Mouse (Mus musculus): ENCODE results near the gene Gpbp1. TPM values are rescaled to one million over a fixed set of nuclear protein-coding genes. Genes with fewer than 3 reads are reported as not detected.

The Gpbp1 gene
- 105 and 111 TPM in 2 replicates for polyA plus RNA-seq (2015; fragmentation: Nextera tagmentation; extraction: Ambion mirVana)

GRCm38 (mm10) chr13:111489802-111490723 is at the start of gene Gpbp1:
Gpbp1 (minus strand) TSS chr13:111490111.
- Histone ChIP-seq H3K4me2 (replicated peaks) (peak within 1 kb of the TSS; percentile 97), H3K27ac (replicated peaks) (peak within 1 kb of the TSS; percentile 97), H3K9me3 (no peaks in the 10 kb centered on the region), H3K4me1 (peaks cover 38% of the 10 kb centered on the region), H3K9ac (replicated peaks) (peak within 1 kb of the TSS; percentile 68), H3K36me3 (no peaks in the 10 kb centered on the region), H3K27me3 (peaks cover 26% of the 10 kb centered on the region), H3K4me3 (peak within 1 kb of the TSS; percentile 79)
- WGBS, result under 1% methylated on average over 83 of the region's 109 CpGs
- peak; percentile 95 for ATAC-seq (replicated peaks)

- Histone ChIP-seq H3K27me3 (no peaks in the 10 kb centered on the region), H3K4me3 (no peak overlapping the region), H3K4me1 (no peaks in the 10 kb centered on the region), H3K36me3 (no peaks in the 10 kb centered on the region), H3K9ac (replicated peaks) (no peak overlapping the region), H3K9me3 (no peaks in the 10 kb centered on the region), H3K27ac (replicated peaks) (no peak overlapping the region), H3K4me2 (replicated peaks) (no peak overlapping the region)
- no peak for ATAC-seq (replicated peaks)
- WGBS, result 85% methylated on average over 9 of the region's 9 CpGs
Observed at GRCm38 (mm10) chr13:111537718-111538117, 47.8 kb upstream of the Gpbp1 start.

GRCm38 (mm10) chr13:111536207-111536887 is 46.4 kb upstream of the Gpbp1 start:
- WGBS, result 79% methylated on average over 6 of the region's 6 CpGs

GRCm38 (mm10) chr13:111534131-111534530 is 44.2 kb upstream of the Gpbp1 start:
- 70% methylated on average over 6 of the region's 6 CpGs for WGBS
- H3K27ac ChIP-seq (replicated peaks), result no peak overlapping the region
- ATAC-seq (replicated peaks), result no peak
- no peak overlapping the region for H3K4me2 ChIP-seq (replicated peaks)
- no peak overlapping the region for H3K4me3 ChIP-seq
- no peaks in the 10 kb centered on the region for H3K27me3 ChIP-seq
- no peaks in the 10 kb centered on the region for H3K4me1 ChIP-seq
- H3K9me3 ChIP-seq, result no peaks in the 10 kb centered on the region
- H3K9ac ChIP-seq (replicated peaks), result no peak overlapping the region
- H3K36me3 ChIP-seq, result no peaks in the 10 kb centered on the region

More at GRCm38 (mm10) chr13:111536207-111536887, 46.4 kb upstream of the Gpbp1 start:
- H3K9me3 ChIP-seq, result no peaks in the 10 kb centered on the region
- H3K9ac ChIP-seq (replicated peaks), result no peak overlapping the region
- no peaks in the 10 kb centered on the region for H3K36me3 ChIP-seq
- H3K4me1 ChIP-seq, result no peaks in the 10 kb centered on the region
- no peak for ATAC-seq (replicated peaks)
- no peak overlapping the region for H3K4me2 ChIP-seq (replicated peaks)
- H3K27ac ChIP-seq (replicated peaks), result no peak overlapping the region
- no peaks in the 10 kb centered on the region for H3K27me3 ChIP-seq
- H3K4me3 ChIP-seq, result no peak overlapping the region

- 93% methylated on average over 16 of the region's 16 CpGs for WGBS
- H3K9me3 ChIP-seq, result no peaks in the 10 kb centered on the region
- H3K4me1 ChIP-seq, result no peaks in the 10 kb centered on the region
- H3K36me3 ChIP-seq, result no peaks in the 10 kb centered on the region
- no peaks in the 10 kb centered on the region for H3K27me3 ChIP-seq
- no peak overlapping the region for H3K9ac ChIP-seq (replicated peaks)
- no peak overlapping the region for H3K4me3 ChIP-seq
- no peak overlapping the region for H3K4me2 ChIP-seq (replicated peaks)
- no peak overlapping the region for H3K27ac ChIP-seq (replicated peaks)
- no peak for ATAC-seq (replicated peaks)
Observed at GRCm38 (mm10) chr13:111532178-111532948, 42.5 kb upstream of the Gpbp1 start.

- H3K9me3 ChIP-seq, result no peaks in the 10 kb centered on the region
- ATAC-seq (replicated peaks), result no peak
- no peak overlapping the region for H3K9ac ChIP-seq (replicated peaks)
- no peak overlapping the region for H3K4me2 ChIP-seq (replicated peaks)
- H3K27me3 ChIP-seq, result no peaks in the 10 kb centered on the region
- 94% methylated on average over 1 of the region's 1 CpGs for WGBS
- no peaks in the 10 kb centered on the region for H3K36me3 ChIP-seq
- no peak overlapping the region for H3K27ac ChIP-seq (replicated peaks)
- no peaks in the 10 kb centered on the region for H3K4me1 ChIP-seq
- H3K4me3 ChIP-seq, result no peak overlapping the region
Observed at GRCm38 (mm10) chr13:111531701-111532100, 41.8 kb upstream of the Gpbp1 start.

GRCm38 (mm10) chr13:111524277-111524676 is 34.4 kb upstream of the Gpbp1 start:
- no peak overlapping the region for H3K9ac ChIP-seq (replicated peaks)
- no peak for ATAC-seq (replicated peaks)
- no peak overlapping the region for H3K4me3 ChIP-seq
- H3K4me2 ChIP-seq (replicated peaks), result no peak overlapping the region
- WGBS, result 100% methylated on average over 2 of the region's 2 CpGs
- no peaks in the 10 kb centered on the region for H3K9me3 ChIP-seq
- H3K4me1 ChIP-seq, result no peaks in the 10 kb centered on the region
- no peak overlapping the region for H3K27ac ChIP-seq (replicated peaks)
- H3K27me3 ChIP-seq, result no peaks in the 10 kb centered on the region
- H3K36me3 ChIP-seq, result no peaks in the 10 kb centered on the region

- Histone ChIP-seq H3K9me3 (no peaks in the 10 kb centered on the region), H3K4me1 (no peaks in the 10 kb centered on the region), H3K4me3 (no peak overlapping the region), H3K27ac (replicated peaks) (no peak overlapping the region), H3K27me3 (no peaks in the 10 kb centered on the region), H3K36me3 (no peaks in the 10 kb centered on the region), H3K9ac (replicated peaks) (no peak overlapping the region), H3K4me2 (replicated peaks) (no peak overlapping the region)
- ATAC-seq (replicated peaks), result no peak
- WGBS, result 87% methylated on average over 9 of the region's 9 CpGs
Observed at GRCm38 (mm10) chr13:111522336-111522735, 32.4 kb upstream of the Gpbp1 start.

- Histone ChIP-seq H3K9ac (replicated peaks) (no peak overlapping the region), H3K4me3 (no peak overlapping the region), H3K9me3 (no peaks in the 10 kb centered on the region), H3K27ac (replicated peaks) (no peak overlapping the region), H3K4me1 (no peaks in the 10 kb centered on the region), H3K36me3 (no peaks in the 10 kb centered on the region), H3K4me2 (replicated peaks) (no peak overlapping the region), H3K27me3 (no peaks in the 10 kb centered on the region)
- ATAC-seq (replicated peaks), result no peak
- 74% methylated on average over 4 of the region's 4 CpGs for WGBS
Observed at GRCm38 (mm10) chr13:111520456-111520855, 30.5 kb upstream of the Gpbp1 start.

- H3K9ac ChIP-seq (replicated peaks), result no peak overlapping the region
- H3K27ac ChIP-seq (replicated peaks), result no peak overlapping the region
- no peak overlapping the region for H3K4me3 ChIP-seq
- no peak overlapping the region for H3K4me2 ChIP-seq (replicated peaks)
- no peaks in the 10 kb centered on the region for H3K9me3 ChIP-seq
- no peaks in the 10 kb centered on the region for H3K36me3 ChIP-seq
- ATAC-seq (replicated peaks), result no peak
- 80% methylated on average over 5 of the region's 5 CpGs for WGBS
- no peaks in the 10 kb centered on the region for H3K27me3 ChIP-seq
- no peaks in the 10 kb centered on the region for H3K4me1 ChIP-seq
Observed at GRCm38 (mm10) chr13:111518332-111518731, 28.4 kb upstream of the Gpbp1 start.

GRCm38 (mm10) chr13:111516385-111517150 is 26.7 kb upstream of the Gpbp1 start:
- Histone ChIP-seq H3K36me3 (no peaks in the 10 kb centered on the region), H3K4me1 (no peaks in the 10 kb centered on the region), H3K9me3 (no peaks in the 10 kb centered on the region), H3K27me3 (no peaks in the 10 kb centered on the region), H3K27ac (replicated peaks) (no peak overlapping the region), H3K9ac (replicated peaks) (no peak overlapping the region), H3K4me2 (replicated peaks) (no peak overlapping the region), H3K4me3 (no peak overlapping the region)
- ATAC-seq (replicated peaks), result no peak
- 85% methylated on average over 7 of the region's 7 CpGs for WGBS

All from forebrain, embryonic 15.5 days (tissue).